Mouse (Mus musculus): ENCODE measurements around the gene Scgb1b2. TPM values are rescaled to one million over a fixed set of nuclear protein-coding genes. Genes with fewer than 3 reads are reported as not detected.

The Scgb1b2 gene
- not detected for total RNA-seq (2022)

DNA sequence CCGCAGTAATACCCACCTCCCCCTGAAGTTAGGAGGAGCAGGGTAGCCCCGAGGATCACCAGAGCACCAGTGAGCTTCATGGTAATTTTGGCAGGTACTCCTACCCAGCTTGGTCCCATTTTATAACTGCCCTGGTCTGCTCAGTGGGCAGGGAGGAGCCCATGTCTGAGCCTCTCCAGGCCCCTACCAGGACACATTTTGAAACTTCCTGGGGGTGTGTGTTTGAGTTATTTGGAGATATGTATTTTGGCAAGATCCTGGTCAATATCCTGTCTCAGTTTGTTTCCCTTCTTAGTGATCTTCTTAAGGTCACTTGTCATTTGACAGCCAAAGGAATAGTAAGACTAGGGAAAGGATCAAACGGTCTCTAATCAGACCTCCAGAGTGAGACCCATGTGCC lies at the start of gene Scgb1b2:
Gene Scgb1b2 (minus strand): TSS at position 101 of the 400 bp plus-strand sequence.
- DNase-seq (ENCODE audit: low spot score in 2 of 2) = no peak

DNA sequence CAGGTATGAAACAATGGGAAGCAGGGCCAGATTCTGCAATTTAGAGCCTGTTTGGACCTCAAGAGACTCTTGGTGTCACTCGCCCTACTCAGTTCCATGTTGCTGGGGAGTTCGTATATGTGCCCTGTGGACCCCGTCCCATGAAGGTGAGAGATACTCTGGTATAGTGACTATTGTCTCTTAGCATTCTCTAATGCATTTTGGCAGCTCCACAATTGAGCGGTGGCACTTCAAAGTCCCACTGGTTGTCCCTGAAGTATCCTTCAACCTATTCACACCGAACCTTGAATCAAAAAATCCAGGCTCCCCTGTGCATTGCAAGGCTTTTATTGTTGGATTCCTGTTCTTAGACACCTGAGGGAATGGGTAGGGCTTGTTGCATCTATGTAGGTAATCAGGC lies 1.4 kb downstream of the Scgb1b2 start, which contains the start of gene Scgb2b2:
Gene Scgb2b2 (plus strand): TSS at position 301 of the 400 bp plus-strand sequence.
- DNase-seq (ENCODE audit: low spot score in 2 of 2) = no peak

Other genes with a start within 250 kb of the Scgb1b2 start
- gene Fxyd5, start 249.3 kb downstream of the Scgb1b2 start, total RNA-seq (2022) = 10 to 100 TPM; 27.5 to 36.2 (median 30.7) TPM
- 100 to 1,000 TPM; 103 to 116 (median 108) TPM for gene Fxyd7, start 240.4 kb downstream of the Scgb1b2 start, total RNA-seq (2022)
- gene Fxyd1, start 234.6 kb downstream of the Scgb1b2 start, total RNA-seq (2022) = 100 to 1,000 TPM in 2 of 4 experiments, 10 to 100 TPM in 2; 80.5 to 263 (median 172) TPM
- gene Lgi4, start 232.5 kb downstream of the Scgb1b2 start, total RNA-seq (2022) = 10 to 100 TPM; 38.3 to 64.2 (median 55.9) TPM
- gene Fxyd3, start 215.1 kb downstream of the Scgb1b2 start, total RNA-seq (2022) = 1 to 10 TPM in 3 of 4 experiments, not detected in 1; 1.4 to 2.3 (median 1.6) TPM
- gene Hpn, start 176.5 kb downstream of the Scgb1b2 start, total RNA-seq (2022) = 1 to 10 TPM; 4.8 to 9.5 (median 5.4) TPM
- 100 to 1,000 TPM; 572 to 623 (median 584) TPM for gene Scn1b, start 164.8 kb downstream of the Scgb1b2 start, total RNA-seq (2022)
- gene Gramd1a, start 135.9 kb downstream of the Scgb1b2 start, total RNA-seq (2022) = 100 to 1,000 TPM; 115 to 132 (median 125) TPM
- not detected for gene Scgb2b2, start 1.3 kb downstream of the Scgb1b2 start, total RNA-seq (2022)
- gene Scgb2b3, start 70.3 kb upstream of the Scgb1b2 start, total RNA-seq (2022) = not detected
- not detected for gene Scgb1b3, start 83.8 kb upstream of the Scgb1b2 start, total RNA-seq (2022)

Data from layer of hippocampus, adult 8-10 months (tissue).